ENCODE assay signal across 8 mouse cellular contexts in the genomic region with DNA sequence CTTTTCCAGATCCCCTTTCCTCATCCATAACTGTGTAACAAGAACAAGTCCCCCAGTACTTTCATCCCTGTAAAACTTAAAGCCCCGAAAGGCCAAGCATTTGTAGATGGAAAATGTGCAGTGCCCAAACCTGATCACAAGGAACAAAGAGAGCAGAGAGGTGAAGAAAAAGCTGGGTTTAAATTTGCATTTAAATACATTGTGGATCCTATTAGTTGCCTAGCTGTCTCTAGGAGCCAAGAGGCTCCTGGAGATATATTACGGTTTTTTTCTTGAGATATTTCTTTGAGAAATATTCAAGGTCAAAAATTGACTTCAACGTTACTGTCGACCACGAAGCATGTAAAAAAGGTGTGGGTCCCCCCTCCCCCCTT. TPM values are rescaled to one million over a fixed set of nuclear protein-coding genes. Genes with fewer than 3 reads are reported as not detected.
DNase-seq lines count a peak whose midpoint lies in the region; ATAC-seq and TF ChIP-seq lines count a peak whose summit lies in the region.

No protein-coding gene starts in this region.

- no peaks in the 10 kb centered on the region for H3K9me3 ChIP-seq in heart, postnatal 0 days (replicated peaks; ENCODE audit: control insufficient read depth, low read length)
- no peaks in the 10 kb centered on the region for H3K9me3 ChIP-seq in hindbrain, embryonic 16.5 days (ENCODE audit: control insufficient read depth, low read length)
- H3K9me3 ChIP-seq in midbrain, embryonic 15.5 days, result no peaks in the 10 kb centered on the region

- H3K27me3 ChIP-seq in heart, postnatal 0 days (ENCODE audit: control insufficient read depth, insufficient read depth, low read length), result no peaks in the 10 kb centered on the region
- H3K27me3 ChIP-seq in hindbrain, embryonic 16.5 days (replicated peaks; ENCODE audit: control insufficient read depth, insufficient read depth, low read length), result no peaks in the 10 kb centered on the region
- no peaks in the 10 kb centered on the region for H3K27me3 ChIP-seq in midbrain, embryonic 15.5 days (replicated peaks)

- DNase-seq in heart, postnatal 0 days (ENCODE audit: low spot score), result no peak
- DNase-seq in heart, adult 11 months, result no peak
- no peak for DNase-seq in left cerebral cortex, adult 11 months (ENCODE audit: low spot score)
- DNase-seq in layer of hippocampus, postnatal 10 days (ENCODE audit: low spot score in 2 of 2), result no peak
- DNase-seq in right cerebral cortex, postnatal 36 days (ENCODE audit: low spot score in 2 of 2), result no peak

- peaks cover 7% of the 10 kb centered on the region; the same call in 1 of the 2 replicates for H3K4me1 ChIP-seq in heart, postnatal 0 days (ENCODE audit: control insufficient read depth, insufficient read depth)
- H3K4me1 ChIP-seq in cortical plate, adult 2 months (ENCODE audit: control insufficient read depth, insufficient read depth, low read length), result peaks cover 1% of the 10 kb centered on the region; the same call in 1 of the 2 replicates
- H3K4me1 ChIP-seq in hindbrain, embryonic 16.5 days (ENCODE audit: control insufficient read depth, insufficient read depth, low read depth, low read length), result peaks cover 30% of the 10 kb centered on the region
- H3K4me1 ChIP-seq in midbrain, embryonic 15.5 days, result peaks cover 37% of the 10 kb centered on the region

- no peak for TF ChIP-seq EP300 in heart, postnatal 0 days (IDR thresholded peaks at IDR 0.05; ENCODE audit: low read depth)

- WGBS in heart, postnatal 0 days, result 46% methylated on average over 5 of the region's 5 CpGs
- 9% methylated on average over 5 of the region's 5 CpGs for WGBS in hindbrain, embryonic 16.5 days
- WGBS in midbrain, embryonic 15.5 days, result 7% methylated on average over 5 of the region's 5 CpGs

- TF ChIP-seq POLR2A in cortical plate, adult 2 months (IDR thresholded peaks at IDR 0.05; ENCODE audit: extremely low read depth, insufficient read depth, low read length), result no peak

- H3K27ac ChIP-seq in heart, postnatal 0 days (ENCODE audit: low read depth), result no peak overlapping the region
- H3K27ac ChIP-seq in cortical plate, adult 2 months (ENCODE audit: insufficient read depth, low read length), result no peak overlapping the region; the same call in 1 of the 2 replicates
- peak overlapping the region; percentile 79 for H3K27ac ChIP-seq in hindbrain, embryonic 16.5 days (ENCODE audit: low read depth, low read length)
- peak overlapping the region; percentile 95 for H3K27ac ChIP-seq in midbrain, embryonic 15.5 days

- no peak for TF ChIP-seq CTCF in heart, postnatal 0 days (IDR thresholded peaks at IDR 0.05; ENCODE audit: low read depth)
- TF ChIP-seq CTCF in cortical plate, adult 2 months (IDR thresholded peaks at IDR 0.05; ENCODE audit: extremely low read depth, insufficient read depth, low read length), result no peak

- no peaks in the 10 kb centered on the region for H3K36me3 ChIP-seq in heart, postnatal 0 days (replicated peaks; ENCODE audit: control insufficient read depth, insufficient read depth, low read length)
- H3K36me3 ChIP-seq in hindbrain, embryonic 16.5 days (ENCODE audit: control insufficient read depth, insufficient read depth, low read length), result no peaks in the 10 kb centered on the region
- H3K36me3 ChIP-seq in midbrain, embryonic 15.5 days (replicated peaks), result no peaks in the 10 kb centered on the region

- H3K4me3 ChIP-seq in heart, postnatal 0 days (ENCODE audit: low read depth, low read length), result peak overlapping the region; percentile 96
- peak overlapping the region; percentile 94 for H3K4me3 ChIP-seq in cortical plate, adult 2 months (ENCODE audit: insufficient read depth, low read length)
- peak overlapping the region; percentile 93 for H3K4me3 ChIP-seq in hindbrain, embryonic 16.5 days (ENCODE audit: low read length)
- H3K4me3 ChIP-seq in midbrain, embryonic 15.5 days, result peak overlapping the region; percentile 58

- H3K9ac ChIP-seq in heart, postnatal 0 days (replicated peaks; ENCODE audit: low read depth, low read length), result no peak overlapping the region
- H3K9ac ChIP-seq in hindbrain, embryonic 16.5 days (ENCODE audit: low read depth, low read length), result peak overlapping the region; percentile 43; the same call in 1 of the 2 replicates
- no peak overlapping the region for H3K9ac ChIP-seq in midbrain, embryonic 15.5 days

- peak overlapping the region; percentile 65 for H3K4me2 ChIP-seq in heart, postnatal 0 days (ENCODE audit: low read depth, low read length)
- peak overlapping the region; percentile 51 for H3K4me2 ChIP-seq in hindbrain, embryonic 16.5 days (ENCODE audit: low read length)
- peak overlapping the region; percentile 40 for H3K4me2 ChIP-seq in midbrain, embryonic 15.5 days

- ATAC-seq in heart, postnatal 0 days (ENCODE audit: insufficient read depth, low read depth), result no peak
- no peak; the same call in 1 of the 2 replicates for ATAC-seq in hindbrain, embryonic 16.5 days
- peak; percentile 57; the same call in 1 of the 2 replicates for ATAC-seq in midbrain, embryonic 15.5 days (replicated peaks)

RNA-seq across cellular contexts. Expression of gene Ncoa5, which starts 0.4 kb away (rescaled TPM):
- total RNA-seq in heart, postnatal 0 days (2014; rRNA removed; ENCODE audit: low replicate concordance), result 20.0 and 30.7 TPM in 2 replicates
- polyA plus RNA-seq in heart, postnatal 0 days (2015; fragmentation: Nextera tagmentation; extraction: Ambion mirVana), result 20.6 and 20.8 TPM in 2 replicates
- 48.0 and 53.1 TPM in 2 replicates for polyA plus RNA-seq in cortical plate, adult 2 months (2012; rRNA removed)
- 83.8 and 90.0 TPM in 2 replicates for polyA plus RNA-seq in hindbrain, embryonic 16.5 days (2015; fragmentation: Nextera tagmentation; extraction: Ambion mirVana)
- 123 and 126 TPM in 2 replicates for polyA plus RNA-seq in midbrain, embryonic 15.5 days (2015; fragmentation: Nextera tagmentation; extraction: Ambion mirVana)
- 10 to 100 TPM; 55.8 to 57.6 TPM for total RNA-seq in layer of hippocampus, postnatal 10 days (2021)

RNA-seq across cellular contexts. Expression of gene Cd40, which starts 20.4 kb away (rescaled TPM):
- total RNA-seq in heart, postnatal 0 days (2014; rRNA removed; ENCODE audit: low replicate concordance), result 12.1 and 12.9 TPM in 2 replicates
- polyA plus RNA-seq in heart, postnatal 0 days (2015; fragmentation: Nextera tagmentation; extraction: Ambion mirVana), result 5.1 and 6.7 TPM in 2 replicates
- 2.0 TPM in 2 replicates for polyA plus RNA-seq in cortical plate, adult 2 months (2012; rRNA removed)
- 6.1 and 7.9 TPM in 2 replicates for polyA plus RNA-seq in hindbrain, embryonic 16.5 days (2015; fragmentation: Nextera tagmentation; extraction: Ambion mirVana)
- 5.5 and 6.3 TPM in 2 replicates for polyA plus RNA-seq in midbrain, embryonic 15.5 days (2015; fragmentation: Nextera tagmentation; extraction: Ambion mirVana)
- 1 to 10 TPM; 1.5 to 3.8 TPM for total RNA-seq in layer of hippocampus, postnatal 10 days (2021)

RNA-seq across cellular contexts. Expression of gene 1700025C18Rik, which starts 55.5 kb away (rescaled TPM):
- not detected in 2 replicates for total RNA-seq in heart, postnatal 0 days (2014; rRNA removed; ENCODE audit: low replicate concordance)
- not detected in 2 replicates for polyA plus RNA-seq in heart, postnatal 0 days (2015; fragmentation: Nextera tagmentation; extraction: Ambion mirVana)
- polyA plus RNA-seq in cortical plate, adult 2 months (2012; rRNA removed), result not detected in 2 replicates
- polyA plus RNA-seq in hindbrain, embryonic 16.5 days (2015; fragmentation: Nextera tagmentation; extraction: Ambion mirVana), result not detected in 2 replicates
- not detected in 2 replicates for polyA plus RNA-seq in midbrain, embryonic 15.5 days (2015; fragmentation: Nextera tagmentation; extraction: Ambion mirVana)
- not detected for total RNA-seq in layer of hippocampus, postnatal 10 days (2021)

Comparison
In these comparisons a context has a peak if more than half of its experiments do, and no peak if none do; other contexts are left out.
1. H3K27ac ChIP-seq: peak in hindbrain, embryonic 16.5 days (single experiment) and midbrain, embryonic 15.5 days (single experiment); none in heart, postnatal 0 days (single experiment) and cortical plate, adult 2 months (single experiment).
2. Peak in every context shown above with its lines, with median percentiles within 50 percentile points of each other: H3K4me2 ChIP-seq and H3K4me3 ChIP-seq.